Mouse (Mus musculus) ES-Bruce4 (cell line): Measurements from ENCODE around the gene Col4a1. TPM values are rescaled to one million over a fixed set of nuclear protein-coding genes. Genes with fewer than 3 reads are reported as not detected.

Experiments
- H3K27ac ChIP-seq: 2 replicates; pipeline ENCODE4 v1.5.1; 2012; ENCODE audit warnings: low read length, inconsistent platforms; ENCODE audit not compliant: insufficient read depth
- H3K27me3 ChIP-seq: 2 replicates; pipeline ENCODE4 v1.6.1; 2012; ENCODE audit warnings: mild to moderate bottlenecking, low read length, inconsistent platforms; ENCODE audit not compliant: control insufficient read depth, poor library complexity, insufficient read depth, severe bottlenecking
- H3K36me3 ChIP-seq: 2 replicates; pipeline ENCODE4 v1.6.1; 2012; ENCODE audit warnings: inconsistent platforms, mild to moderate bottlenecking, low read length, moderate library complexity; ENCODE audit not compliant: control insufficient read depth, poor library complexity, insufficient read depth, severe bottlenecking
- H3K4me1 ChIP-seq: one replicate; pipeline ENCODE4 v1.8.1; 2011; ENCODE audit warnings: low read length; ENCODE audit not compliant: control insufficient read depth, insufficient read depth
- H3K4me3 ChIP-seq: 2 replicates; pipeline ENCODE4 v1.5.1; 2011; ENCODE audit warnings: low read depth, mild to moderate bottlenecking, low read length
- H3K9ac ChIP-seq: 2 replicates; pipeline ENCODE4 v1.6.1; 2012; ENCODE audit warnings: low read depth, mild to moderate bottlenecking, inconsistent platforms; ENCODE audit not compliant: poor library complexity, severe bottlenecking
- H3K9me3 ChIP-seq: replicated peaks from 2 replicates; pipeline ENCODE4 v1.6.1; 2012; ENCODE audit warnings: mild to moderate bottlenecking, low read length, inconsistent platforms; ENCODE audit not compliant: control insufficient read depth, poor library complexity, insufficient read depth, severe bottlenecking
- CTCF ChIP-seq: IDR thresholded peaks from one replicate; pipeline ENCODE4 v1.8.1; 2011; ENCODE audit warnings: low read depth, low read length
- EP300 ChIP-seq: IDR thresholded peaks from 2 replicates; pipeline ENCODE4 v1.6.1; 2011; ENCODE audit warnings: low read depth, low read length; ENCODE audit not compliant: insufficient read depth
- POLR2A ChIP-seq: IDR thresholded peaks from one replicate; pipeline ENCODE4 v1.8.1; 2011; ENCODE audit warnings: low read length; ENCODE audit not compliant: insufficient read depth
- polyA plus RNA-seq: library from polyadenylated mRNA; stranded (reverse); fragments of >200 nt; gene quantifications from 2 replicates; pipeline ENCODE4 v1.2.4, GENCODE M21; 2011; ENCODE audit warnings: low read depth; ENCODE audit not compliant: missing spikeins, insufficient read depth, insufficient read length

Col4a1 gene
- polyA plus RNA-seq, 1 experiment = 56.3 TPM

- no peak overlapping the region for H3K4me3 ChIP-seq
- no peak overlapping the region for H3K27ac ChIP-seq
- no peaks in the 10 kb centered on the region; the same call in 1 of the 2 replicates for H3K27me3 ChIP-seq
- no peaks in the 10 kb centered on the region for H3K36me3 ChIP-seq
- TF ChIP-seq EP300 (no peak), CTCF (no peak), POLR2A (no peak)
- H3K9me3 ChIP-seq = no peaks in the 10 kb centered on the region
- H3K4me1 ChIP-seq = no peaks in the 10 kb centered on the region
- H3K9ac ChIP-seq = no peak overlapping the region
These were observed 12.3 kb upstream of the Col4a1 start for GRCm38 (mm10) chr8:11324801-11325395.

GRCm38 (mm10) chr8:11323681-11324080 is 11.1 kb upstream of the Col4a1 start:
- Histone ChIP-seq H3K27me3 (no peaks in the 10 kb centered on the region; the same call in 1 of the 2 replicates), H3K9me3 (no peaks in the 10 kb centered on the region), H3K4me1 (no peaks in the 10 kb centered on the region), H3K27ac (no peak overlapping the region), H3K36me3 (no peaks in the 10 kb centered on the region), H3K9ac (no peak overlapping the region), H3K4me3 (no peak overlapping the region)
- no peak for TF ChIP-seq CTCF

- H3K27me3 ChIP-seq = no peaks in the 10 kb centered on the region; the same call in 1 of the 2 replicates
- no peak overlapping the region for H3K9ac ChIP-seq
- no peaks in the 10 kb centered on the region for H3K36me3 ChIP-seq
- TF ChIP-seq EP300 = no peak
- no peak for TF ChIP-seq CTCF
- TF ChIP-seq POLR2A = no peak
- H3K27ac ChIP-seq = no peak overlapping the region
- no peak overlapping the region for H3K4me3 ChIP-seq
- no peaks in the 10 kb centered on the region for H3K4me1 ChIP-seq
- no peaks in the 10 kb centered on the region for H3K9me3 ChIP-seq
These were observed 10.3 kb upstream of the Col4a1 start for GRCm38 (mm10) chr8:11322724-11323585.

- Histone ChIP-seq H3K27me3 (no peaks in the 10 kb centered on the region; the same call in none of the 2 replicates), H3K4me3 (no peak overlapping the region), H3K9ac (no peak overlapping the region), H3K9me3 (no peaks in the 10 kb centered on the region), H3K27ac (no peak overlapping the region), H3K36me3 (no peaks in the 10 kb centered on the region), H3K4me1 (no peaks in the 10 kb centered on the region)
- no peak for TF ChIP-seq CTCF
- no peak for TF ChIP-seq EP300
- no peak for TF ChIP-seq POLR2A
These were observed 9.2 kb upstream of the Col4a1 start for GRCm38 (mm10) chr8:11321841-11322240.

- Histone ChIP-seq H3K27me3 (no peaks in the 10 kb centered on the region; the same call in 1 of the 2 replicates), H3K27ac (no peak overlapping the region), H3K9me3 (no peaks in the 10 kb centered on the region), H3K36me3 (no peaks in the 10 kb centered on the region), H3K9ac (no peak overlapping the region), H3K4me1 (no peaks in the 10 kb centered on the region), H3K4me3 (no peak overlapping the region)
- no peak for TF ChIP-seq POLR2A
- no peak for TF ChIP-seq EP300
These were observed 6.8 kb upstream of the Col4a1 start for GRCm38 (mm10) chr8:11319405-11319804.

- no peak overlapping the region for H3K4me3 ChIP-seq
- no peaks in the 10 kb centered on the region for H3K9me3 ChIP-seq
- H3K36me3 ChIP-seq = no peaks in the 10 kb centered on the region
- H3K27ac ChIP-seq = no peak overlapping the region
- no peaks in the 10 kb centered on the region for H3K4me1 ChIP-seq
- H3K27me3 ChIP-seq = peaks cover 2% of the 10 kb centered on the region; the same call in 1 of the 2 replicates
- H3K9ac ChIP-seq = no peak overlapping the region
- TF ChIP-seq EP300 = no peak
- no peak for TF ChIP-seq POLR2A
- no peak for TF ChIP-seq CTCF
These were observed 3.5 kb upstream of the Col4a1 start for GRCm38 (mm10) chr8:11316118-11316517.
